Mouse (Mus musculus) embryonic fibroblast, embryonic 13.5 days (primary cell): ENCODE results near the gene Rab5b.

Source experiments
- CTCF ChIP-seq: IDR thresholded peaks from 2 replicates; pipeline ENCODE4 v1.5.1; 2011; ENCODE audit warnings: mild to moderate bottlenecking, control low read depth, low read length, moderate library complexity, borderline replicate concordance; ENCODE audit not compliant: insufficient read depth
- POLR2A ChIP-seq: IDR thresholded peaks from 2 replicates; pipeline ENCODE4 v1.6.1; 2011; ENCODE audit warnings: low read depth, mild to moderate bottlenecking, control low read depth, low read length, moderate library complexity

GRCm38 (mm10) chr10:128743791-128744191 is 47.7 kb upstream of the Rab5b start:
- TF ChIP-seq CTCF (no peak), POLR2A (peak; percentile 60; the same call in 1 of the 2 replicates)
